Comparison of ENCODE assay signal across 8 mouse cellular contexts in genomic region chr19:10952021-10952939, GRCm38 (mm10). TPM values are rescaled to one million over a fixed set of nuclear protein-coding genes. Genes with fewer than 3 reads are reported as not detected.
DNase-seq lines count a peak whose midpoint lies in the region; ATAC-seq lines count a peak whose summit lies in the region.

No protein-coding gene starts in this region.

- 0 out of 2 replicates have a peak, but pooled peaks cover 2% of the 10 kb centered on the region for H3K36me3 ChIP-seq in embryonic facial prominence, embryonic 10.5 days (replicated peaks)
- H3K36me3 ChIP-seq in heart, embryonic 15.5 days: no peaks in the 10 kb centered on the region

- peak overlapping the region; percentile 35 for H3K4me2 ChIP-seq in heart, embryonic 15.5 days

- ATAC-seq in heart, embryonic 15.5 days (replicated peaks; ENCODE audit: insufficient number of reproducible peaks, insufficient read depth, low FRiP score, low read depth): peak; percentile 63
- ATAC-seq in megakaryocyte progenitor cell, adult 5-6 weeks (replicated peaks; ENCODE audit: poor library complexity): no peak

- H3K27me3 ChIP-seq in embryonic facial prominence, embryonic 10.5 days (replicated peaks; ENCODE audit: low read depth, poor library complexity, severe bottlenecking): no peaks in the 10 kb centered on the region
- no peaks in the 10 kb centered on the region; the same call in 1 of the 2 replicates for H3K27me3 ChIP-seq in heart, embryonic 15.5 days

- DNase-seq in layer of hippocampus, adult 18-20 months (ENCODE audit: low spot score in 2 of 2): peak; percentile 35 to 57
- DNase-seq in layer of hippocampus, adult 11-12 months (ENCODE audit: low spot score): no peak
- peak; percentile 41 for DNase-seq in embryonic facial prominence, embryonic 10.5 days (ENCODE audit: low spot score)
- peak; percentile 76 to 80 for DNase-seq in kidney, postnatal 4 days
- DNase-seq in retina, postnatal 1 day: peak; percentile 73
- DNase-seq in spleen, postnatal 36 days (ENCODE audit: low spot score in 2 of 2): no peak

- H3K9ac ChIP-seq in heart, embryonic 15.5 days: no peak overlapping the region

- H3K27ac ChIP-seq in embryonic facial prominence, embryonic 10.5 days (replicated peaks): no peak overlapping the region; the same call in 1 of the 2 replicates
- H3K27ac ChIP-seq in heart, embryonic 15.5 days: peak overlapping the region; percentile 73

- H3K4me1 ChIP-seq in embryonic facial prominence, embryonic 10.5 days: peaks cover 35% of the 10 kb centered on the region
- H3K4me1 ChIP-seq in heart, embryonic 15.5 days (replicated peaks): peaks cover 35% of the 10 kb centered on the region

- WGBS in embryonic facial prominence, embryonic 10.5 days: 75% methylated on average over 11 of the region's 11 CpGs
- WGBS in heart, embryonic 15.5 days: 32% methylated on average over 11 of the region's 11 CpGs

- H3K4me3 ChIP-seq in embryonic facial prominence, embryonic 10.5 days: no peak overlapping the region
- H3K4me3 ChIP-seq in heart, embryonic 15.5 days: no peak overlapping the region

- H3K9me3 ChIP-seq in embryonic facial prominence, embryonic 10.5 days: no peaks in the 10 kb centered on the region
- no peaks in the 10 kb centered on the region for H3K9me3 ChIP-seq in heart, embryonic 15.5 days (replicated peaks)

RNA-seq across cellular contexts. Expression of gene Ccdc86, which starts 3.2 kb away (rescaled TPM):
- total RNA-seq in layer of hippocampus, adult 18-20 months (2021): 1 to 10 TPM; 8.2 to 8.5 TPM
- polyA plus RNA-seq in embryonic facial prominence, embryonic 10.5 days (2016; fragmentation: Nextera tagmentation; extraction: Ambion mirVana): 47.2 and 51.5 TPM in 2 replicates
- 15.3 and 17.0 TPM in 2 replicates for polyA plus RNA-seq in heart, embryonic 15.5 days (2015; fragmentation: Nextera tagmentation; extraction: Ambion mirVana)
- total RNA-seq in megakaryocyte progenitor cell, adult 5-6 weeks (2015): 28.1 and 31.0 TPM in 2 replicates
- 17.6 and 20.5 TPM in 2 replicates for total RNA-seq in megakaryocyte progenitor cell, adult 5-6 weeks (2017)

RNA-seq across cellular contexts. Expression of gene Ptgdr2, which starts 15.3 kb away (rescaled TPM):
- under 1 TPM; 0.12 to 0.23 TPM for total RNA-seq in layer of hippocampus, adult 18-20 months (2021)
- 0.09 TPM in 1 of 2 replicates, not detected in the other for polyA plus RNA-seq in embryonic facial prominence, embryonic 10.5 days (2016; fragmentation: Nextera tagmentation; extraction: Ambion mirVana)
- polyA plus RNA-seq in heart, embryonic 15.5 days (2015; fragmentation: Nextera tagmentation; extraction: Ambion mirVana): 0.06 and 0.25 TPM in 2 replicates
- total RNA-seq in megakaryocyte progenitor cell, adult 5-6 weeks (2015): 0.07 and 0.17 TPM in 2 replicates
- 0.07 TPM in 1 of 2 replicates, not detected in the other for total RNA-seq in megakaryocyte progenitor cell, adult 5-6 weeks (2017)

RNA-seq across cellular contexts. Expression of gene Ms4a10, which starts 22.2 kb away (rescaled TPM):
- total RNA-seq in layer of hippocampus, adult 18-20 months (2021): not detected
- polyA plus RNA-seq in embryonic facial prominence, embryonic 10.5 days (2016; fragmentation: Nextera tagmentation; extraction: Ambion mirVana): not detected in 2 replicates
- not detected in 2 replicates for polyA plus RNA-seq in heart, embryonic 15.5 days (2015; fragmentation: Nextera tagmentation; extraction: Ambion mirVana)
- total RNA-seq in megakaryocyte progenitor cell, adult 5-6 weeks (2015): not detected in 2 replicates
- total RNA-seq in megakaryocyte progenitor cell, adult 5-6 weeks (2017): not detected in 2 replicates

RNA-seq across cellular contexts. Expression of gene Zp1, which starts 31.8 kb away (rescaled TPM):
- not detected for total RNA-seq in layer of hippocampus, adult 18-20 months (2021)
- not detected in 2 replicates for polyA plus RNA-seq in embryonic facial prominence, embryonic 10.5 days (2016; fragmentation: Nextera tagmentation; extraction: Ambion mirVana)
- polyA plus RNA-seq in heart, embryonic 15.5 days (2015; fragmentation: Nextera tagmentation; extraction: Ambion mirVana): not detected in 2 replicates
- not detected in 2 replicates for total RNA-seq in megakaryocyte progenitor cell, adult 5-6 weeks (2015)
- total RNA-seq in megakaryocyte progenitor cell, adult 5-6 weeks (2017): not detected in 2 replicates

RNA-seq across cellular contexts. Expression of gene Ms4a15, which starts 40.8 kb away (rescaled TPM):
- not detected for total RNA-seq in layer of hippocampus, adult 18-20 months (2021)
- polyA plus RNA-seq in embryonic facial prominence, embryonic 10.5 days (2016; fragmentation: Nextera tagmentation; extraction: Ambion mirVana): not detected in 2 replicates
- polyA plus RNA-seq in heart, embryonic 15.5 days (2015; fragmentation: Nextera tagmentation; extraction: Ambion mirVana): not detected in 2 replicates
- total RNA-seq in megakaryocyte progenitor cell, adult 5-6 weeks (2015): not detected in 2 replicates
- total RNA-seq in megakaryocyte progenitor cell, adult 5-6 weeks (2017): not detected in 2 replicates

Comparison
In these comparisons a context has a peak if more than half of its experiments do, and no peak if none do; other contexts are left out.
1. DNase-seq: peak in layer of hippocampus, adult 18-20 months (2 of 2), embryonic facial prominence, embryonic 10.5 days (single experiment), kidney, postnatal 4 days (2 of 2) and retina, postnatal 1 day (single experiment); none in layer of hippocampus, adult 11-12 months (single experiment) and spleen, postnatal 36 days (0 of 2).